Mouse (Mus musculus) 3T3-L1 (cell line): ENCODE results near the gene Setmar.

Experiments
- DNase-seq: peaks from one replicate; pipeline ENCODE4 v3.0.0-alpha.2; 2015; ENCODE audit warnings: low read depth, low spot score

Gene Setmar

DNA sequence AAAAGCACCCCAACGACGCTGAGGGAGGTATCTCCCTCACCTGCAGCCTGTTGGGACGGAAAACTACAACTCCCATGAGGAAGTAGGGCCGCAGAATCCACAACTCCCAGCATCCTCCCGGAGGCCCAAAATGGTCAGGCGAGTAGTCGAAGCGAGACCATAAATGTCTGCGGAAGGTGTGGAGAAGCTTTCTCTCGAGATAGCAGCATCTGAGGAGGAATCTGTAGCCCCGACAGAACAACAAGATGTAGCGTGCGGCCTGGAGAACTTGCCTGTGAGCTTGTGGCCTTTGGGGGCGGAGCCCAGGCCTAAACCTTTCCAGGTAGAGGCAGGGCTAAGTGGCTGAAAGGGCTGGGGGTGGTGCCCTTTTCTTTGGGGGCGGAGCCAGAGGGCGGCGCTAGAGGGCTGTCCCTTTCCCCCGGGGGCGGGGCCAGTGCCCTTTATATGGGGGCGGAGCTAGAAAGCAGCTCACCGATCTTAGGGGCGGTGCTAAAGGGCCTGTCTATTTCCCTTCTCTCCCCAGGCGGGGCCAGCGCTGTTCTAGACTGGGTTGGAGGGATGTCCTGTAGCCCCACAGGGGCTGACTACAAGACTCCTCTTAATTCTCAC lies at the start of gene Setmar:
Setmar (plus strand) TSS at position 128 of the 609 bp plus-strand sequence.
- peak; percentile 97 for DNase-seq

DNA sequence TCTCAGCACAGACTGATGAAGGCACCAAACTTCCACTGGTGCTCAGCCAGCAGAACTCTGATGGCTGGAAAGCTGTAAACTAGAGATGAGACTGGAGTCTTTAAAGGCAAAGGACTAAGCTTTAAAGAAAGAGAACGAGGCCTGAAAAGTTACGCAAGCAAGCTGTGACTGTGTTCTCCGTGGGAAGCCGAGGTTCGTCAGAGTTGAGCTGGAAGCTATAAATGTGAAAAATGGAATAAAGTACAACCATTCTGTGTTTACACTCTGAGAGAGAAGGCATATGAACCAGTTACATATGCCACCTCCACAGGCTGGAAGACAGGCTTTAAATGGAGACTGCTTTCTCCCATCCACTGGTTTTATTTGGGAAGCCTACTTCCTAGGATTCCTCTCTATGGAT lies 43.2 kb upstream of the Setmar start:
- DNase-seq = no peak

DNA sequence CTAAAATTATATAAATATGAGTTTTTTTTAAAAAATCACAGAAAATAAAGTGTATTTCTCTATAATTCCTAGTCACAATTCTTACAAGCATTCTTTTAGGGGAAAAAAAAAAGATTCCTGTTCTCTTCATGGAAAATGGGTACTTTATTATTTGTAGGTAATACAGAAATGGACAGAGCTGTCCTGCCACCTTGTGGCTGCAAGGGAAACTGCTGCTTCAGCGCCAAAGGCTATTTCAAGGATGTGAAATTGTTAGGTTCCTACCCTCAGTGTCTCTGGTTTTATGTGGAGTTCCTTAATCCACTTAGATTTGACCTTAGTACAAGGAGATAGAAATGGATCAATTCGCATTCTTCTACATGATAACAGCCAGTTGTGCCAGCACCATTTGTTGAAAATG lies 9.8 kb upstream of the Setmar start:
- DNase-seq = peak; percentile 72

DNA sequence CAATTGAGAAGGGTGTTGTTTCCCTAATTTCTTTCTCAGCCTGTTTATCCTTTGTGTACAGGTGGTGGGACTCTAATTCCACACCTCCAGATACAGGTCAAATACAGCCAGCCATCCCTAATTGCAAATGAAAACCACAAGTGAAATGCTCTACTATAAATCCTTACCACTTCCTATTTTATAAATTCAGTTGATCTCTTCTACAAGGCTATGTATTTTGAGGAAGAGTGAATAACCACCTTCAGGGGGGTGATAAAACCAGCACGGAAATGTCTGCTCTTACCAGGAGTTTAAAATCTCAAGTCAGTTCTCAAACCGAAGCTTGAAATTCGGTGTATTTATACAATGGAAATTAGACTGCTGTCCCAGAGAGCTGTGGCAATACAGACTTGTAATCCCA lies 8.9 kb upstream of the Setmar start:
- no peak for DNase-seq

DNA sequence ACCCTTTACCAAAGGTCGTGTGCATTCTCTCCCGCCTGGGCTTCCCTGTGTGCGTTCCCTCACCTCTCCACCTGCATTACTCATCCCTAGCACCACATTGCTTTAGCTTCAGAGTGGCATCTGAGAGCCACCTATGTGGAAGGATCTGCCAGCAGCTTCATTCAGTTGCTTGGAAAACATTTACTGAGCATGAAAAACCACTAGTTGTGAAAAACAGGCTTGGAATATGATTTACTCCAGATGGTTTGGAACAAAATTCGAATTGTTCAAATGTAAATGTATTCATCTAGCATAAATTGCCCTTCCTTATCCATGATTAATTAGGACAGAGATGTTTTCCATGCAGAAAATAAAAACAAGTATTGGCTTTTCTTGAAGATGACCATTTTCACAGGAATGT lies 7.5 kb upstream of the Setmar start:
- DNase-seq = no peak

DNA sequence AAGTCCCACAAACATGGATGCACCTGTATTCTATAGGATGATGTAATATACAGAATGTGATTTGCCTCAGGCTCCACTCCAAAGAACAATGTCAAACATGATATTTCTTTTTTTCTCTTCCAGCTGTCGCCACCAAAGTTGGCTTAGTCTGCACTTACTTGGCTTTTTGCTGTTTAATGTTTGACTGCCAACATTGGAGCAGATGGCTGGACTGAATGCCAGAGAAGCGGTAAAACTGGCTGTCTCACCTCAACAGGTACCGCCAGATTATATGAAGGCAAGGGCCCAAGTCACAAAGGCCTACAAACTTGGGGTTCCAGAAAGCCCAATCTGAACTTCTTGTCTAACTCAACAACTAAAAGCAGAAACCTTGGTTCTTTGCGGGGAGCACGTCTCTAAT lies 6.8 kb upstream of the Setmar start:
- no peak for DNase-seq

DNA sequence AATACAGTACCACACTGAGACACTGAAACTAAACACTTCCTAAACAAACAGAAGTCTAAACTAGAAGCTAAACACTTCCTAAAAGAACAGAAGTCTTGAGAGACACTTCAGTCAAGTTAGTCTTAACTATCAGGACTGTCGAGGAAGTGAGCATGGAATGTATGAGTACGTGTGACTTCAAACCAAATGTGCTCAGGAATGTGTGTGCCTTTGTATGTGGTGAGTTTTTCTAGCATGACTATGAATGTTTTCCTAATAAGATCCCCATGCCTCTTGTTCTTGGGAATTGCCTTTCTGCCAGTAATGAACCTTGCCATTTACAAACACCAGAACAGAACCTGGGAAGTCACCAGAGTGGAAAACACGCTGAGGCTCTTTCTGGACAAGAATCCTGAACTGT lies 3.7 kb upstream of the Setmar start:
- DNase-seq = peak; percentile 56

DNA sequence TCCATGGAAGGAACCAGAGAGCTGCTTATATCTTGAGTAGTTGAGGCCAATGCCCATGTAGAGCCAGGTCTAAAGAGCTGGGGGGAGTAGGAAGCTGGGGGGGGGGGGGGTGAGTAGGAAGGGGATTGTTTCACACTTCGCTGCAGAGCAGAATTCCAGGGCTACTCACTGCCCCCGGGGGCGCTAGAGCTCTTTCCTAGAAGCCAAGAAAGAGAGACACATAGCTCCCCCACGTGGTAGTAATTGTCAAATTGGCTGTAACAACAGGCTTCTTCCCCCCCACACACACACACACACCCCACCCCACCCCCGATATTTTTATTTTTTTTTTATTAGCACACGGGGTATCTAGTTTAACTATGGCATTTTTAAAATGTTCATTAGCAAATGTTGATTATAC lies 738 bp downstream of the Setmar start:
- DNase-seq = peak; percentile 96

DNA sequence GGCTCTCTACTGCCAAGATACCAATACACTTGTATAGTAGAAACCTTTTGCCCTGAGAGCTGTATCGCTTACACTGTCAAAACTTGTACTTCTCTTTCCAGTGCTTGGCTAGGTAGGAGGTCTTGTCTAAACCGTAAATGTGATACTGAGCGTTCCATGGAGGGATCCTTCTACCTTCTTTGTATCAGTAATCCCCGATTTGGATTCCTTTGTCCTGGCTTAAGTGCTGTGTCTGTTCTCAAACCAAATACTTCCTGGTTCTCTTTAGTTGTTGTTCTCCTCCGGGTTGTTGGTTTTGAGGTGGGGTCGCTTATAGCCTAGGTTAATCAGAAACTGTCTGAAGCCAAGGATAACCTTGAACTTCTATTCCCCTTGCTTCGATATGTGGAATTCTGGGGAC lies 6.1 kb downstream of the Setmar start:
- no peak for DNase-seq

DNA sequence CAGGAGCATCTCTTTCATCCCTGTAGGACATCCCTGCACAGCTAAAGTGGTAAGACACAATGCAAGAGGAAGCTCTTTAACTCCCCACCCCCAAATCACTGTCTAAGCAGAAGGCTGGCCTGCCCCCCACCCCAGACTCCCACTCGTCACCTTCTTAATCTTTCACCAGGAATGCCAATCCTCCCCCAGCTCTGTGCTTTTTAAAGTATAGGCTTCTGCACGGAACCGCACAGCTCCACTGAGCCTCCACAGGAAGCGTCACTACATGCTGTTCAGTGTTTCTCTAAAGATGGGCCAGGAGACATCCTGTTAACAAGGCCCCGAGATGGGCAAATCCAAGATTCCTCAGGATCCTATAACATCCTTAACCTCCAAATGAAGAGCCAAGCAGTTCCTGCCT lies 8.2 kb downstream of the Setmar start:
- no peak for DNase-seq

DNA sequence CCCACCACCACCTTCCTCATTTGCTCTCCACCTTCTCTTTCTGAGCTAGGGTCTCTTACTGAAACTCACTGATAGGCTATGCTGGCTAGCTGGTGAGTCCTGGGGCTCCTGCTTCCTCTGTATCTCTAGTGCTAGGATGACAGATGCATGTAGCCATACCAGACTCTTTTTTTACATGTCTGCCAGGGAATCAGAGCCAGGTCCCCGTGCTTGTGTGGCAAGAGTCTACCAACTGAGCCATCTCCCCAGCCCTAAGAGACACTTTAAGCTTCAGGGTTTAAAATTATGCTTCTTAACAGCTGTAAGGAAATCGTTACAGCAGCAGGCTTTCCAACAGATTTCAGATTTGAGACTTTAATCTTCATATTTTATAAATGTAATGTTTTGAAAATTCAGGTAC lies 9.1 kb downstream of the Setmar start:
- no peak for DNase-seq

DNA sequence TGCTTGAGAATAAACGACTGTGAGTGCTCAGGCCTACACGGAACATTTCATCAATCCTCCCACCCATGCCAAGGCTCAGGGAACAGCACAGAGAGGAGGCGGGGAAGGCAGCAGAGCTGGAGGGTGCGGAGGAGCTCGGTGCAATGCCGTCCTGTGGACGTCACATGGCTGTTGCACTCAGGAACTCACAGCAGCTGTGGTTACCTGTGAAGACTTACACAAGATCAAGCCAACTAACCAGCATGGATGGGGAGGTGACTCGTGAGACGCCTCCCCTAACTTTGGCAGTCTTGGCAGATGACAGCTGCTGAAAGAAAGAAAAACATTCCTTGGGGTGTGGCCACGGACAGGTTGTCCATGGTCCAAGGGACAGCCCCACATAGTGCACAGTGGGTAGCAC lies 9.8 kb downstream of the Setmar start:
- no peak for DNase-seq

DNA sequence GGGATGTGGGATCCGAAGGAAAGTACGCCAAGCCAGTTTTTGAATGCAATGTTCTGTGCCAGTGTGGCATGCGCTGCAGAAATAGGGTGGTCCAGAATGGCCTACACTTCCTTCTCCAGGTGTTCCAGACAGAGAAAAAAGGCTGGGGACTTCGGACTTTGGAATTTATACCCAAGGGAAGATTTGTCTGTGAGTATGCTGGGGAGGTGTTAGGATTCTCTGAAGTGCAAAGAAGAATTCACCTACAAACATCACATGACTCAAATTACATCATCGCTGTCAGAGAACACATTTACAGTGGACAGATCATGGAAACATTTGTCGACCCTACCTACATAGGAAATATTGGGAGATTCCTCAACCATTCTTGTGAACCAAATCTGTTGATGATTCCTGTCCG lies 11.0 kb downstream of the Setmar start:
- no peak for DNase-seq

DNA sequence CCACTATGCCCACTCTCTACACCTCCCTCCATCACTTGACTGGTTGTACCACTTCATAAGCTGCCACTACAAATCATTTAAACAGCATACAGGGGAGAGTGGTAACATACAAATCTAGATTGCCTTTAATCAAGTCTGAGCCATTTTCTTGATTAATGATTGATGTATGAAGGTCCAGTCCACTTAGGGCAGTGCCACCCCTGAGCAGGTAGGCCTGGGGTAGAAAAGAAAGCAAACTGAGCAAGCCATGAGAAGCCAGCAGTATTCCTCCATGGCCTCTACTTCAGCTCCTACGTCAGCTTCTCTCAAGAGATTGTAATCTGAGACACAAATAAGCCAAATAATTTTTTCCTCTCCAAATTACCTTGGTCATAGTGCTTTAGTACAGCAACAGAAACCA lies 26.5 kb downstream of the Setmar start:
- DNase-seq = no peak

DNA sequence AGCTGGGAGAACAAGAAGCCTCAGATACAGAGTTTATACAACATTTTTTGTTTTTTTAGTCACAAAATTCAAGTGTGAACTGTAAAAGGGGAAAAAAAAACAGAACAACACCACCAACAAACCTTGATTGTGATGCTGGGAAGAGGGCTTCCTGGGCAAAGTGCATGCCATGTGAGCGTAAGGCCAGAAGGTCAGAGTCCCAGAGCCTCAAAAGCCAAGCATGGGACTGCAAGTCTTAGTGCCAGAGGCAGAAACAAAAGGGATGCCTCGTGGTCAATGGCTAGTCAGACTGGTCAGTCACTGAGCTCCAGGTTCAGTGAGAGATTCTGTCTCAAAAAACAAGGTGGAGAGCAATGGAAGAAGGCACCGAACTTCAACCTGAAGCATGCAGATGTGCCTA lies 27.8 kb downstream of the Setmar start:
- no peak for DNase-seq

DNA sequence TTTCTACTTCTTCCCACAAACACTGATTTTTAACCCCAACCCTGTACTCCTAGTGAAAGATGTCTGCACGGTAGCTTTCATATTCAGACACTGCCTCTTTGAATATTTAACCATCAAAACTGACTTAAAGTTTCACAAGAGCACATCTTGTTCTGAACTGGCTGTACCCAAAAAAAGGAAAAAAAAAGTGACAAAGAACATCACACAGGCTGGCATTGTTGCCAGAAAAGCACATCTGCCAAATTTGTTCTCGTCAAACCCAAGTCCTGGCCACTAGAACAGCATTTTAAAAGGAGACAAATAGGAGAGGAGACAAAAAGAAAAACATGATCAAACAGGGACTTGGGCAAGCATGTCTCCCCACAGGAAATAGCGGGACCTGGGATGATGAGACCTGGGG lies 28.6 kb downstream of the Setmar start:
- DNase-seq = no peak

DNA sequence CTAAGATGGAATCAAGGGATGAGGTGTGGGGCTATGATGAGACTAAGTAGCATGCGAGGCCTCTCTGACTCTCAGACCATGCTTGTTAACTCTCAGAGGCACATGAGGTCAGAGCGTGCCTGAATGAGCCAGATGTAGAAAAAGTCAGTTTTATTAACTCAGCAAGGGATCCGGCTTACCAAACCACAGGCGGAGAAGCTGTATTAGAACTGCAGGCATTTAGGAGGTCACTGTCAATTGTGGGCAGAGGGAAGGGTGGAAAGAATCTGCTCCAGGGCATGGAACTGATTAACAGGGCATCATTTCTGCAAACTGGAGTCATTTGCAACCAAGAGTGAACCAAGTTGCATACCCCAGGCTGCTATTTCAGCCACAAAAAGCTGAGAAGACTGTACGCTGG lies 30.6 kb downstream of the Setmar start:
- DNase-seq = peak; percentile 47

DNA sequence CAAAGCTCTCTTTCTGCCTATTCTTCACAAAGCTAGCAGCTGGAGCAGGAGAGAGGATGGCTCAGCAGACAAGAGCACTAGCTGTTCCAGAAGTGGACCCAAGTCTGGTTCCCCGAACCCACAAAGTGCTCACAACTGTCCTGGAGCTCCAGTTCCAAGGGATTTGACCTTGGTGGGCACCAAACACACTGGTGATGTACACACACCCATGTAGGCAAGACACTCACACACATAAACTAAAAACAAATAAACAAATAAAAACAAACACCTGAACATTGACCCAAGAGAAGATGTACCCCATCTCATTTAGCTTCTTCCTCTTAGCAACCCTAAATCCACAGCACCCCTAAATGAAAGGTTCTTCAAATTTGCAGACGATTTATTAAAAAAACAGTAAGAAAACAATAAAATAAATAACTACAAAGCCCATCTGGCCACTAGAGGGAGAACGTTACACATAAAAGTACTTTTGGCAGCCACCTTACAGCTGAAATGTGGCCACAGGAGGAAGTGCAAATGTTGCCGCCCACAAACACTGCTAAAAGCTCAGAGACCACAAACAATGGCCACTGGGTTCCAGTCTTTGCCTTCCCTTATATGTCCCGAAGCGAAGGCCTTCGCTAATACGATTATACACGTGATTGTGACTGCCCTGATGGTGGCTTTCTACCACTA lies 33.5 kb downstream of the Setmar start:
- peak; percentile 96 for DNase-seq

DNA sequence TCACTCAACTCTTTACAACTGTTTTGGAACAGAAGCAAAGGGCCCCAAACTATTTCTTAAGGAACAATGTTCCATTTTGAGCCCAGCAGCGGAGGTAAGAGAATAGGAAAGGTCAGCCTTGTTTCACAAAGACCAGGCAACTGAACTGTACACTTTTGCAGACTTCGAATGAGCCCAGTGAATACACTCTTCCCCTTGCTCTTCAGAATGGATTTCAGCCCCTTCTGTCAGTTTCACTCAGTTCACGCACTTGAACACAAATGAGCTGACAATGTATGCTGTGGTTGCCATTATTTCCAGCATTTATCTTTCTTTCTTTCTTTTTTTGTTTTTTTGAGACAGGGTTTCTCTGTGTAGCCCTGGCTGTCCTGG lies 34.0 kb downstream of the Setmar start:
- DNase-seq = no peak

DNA sequence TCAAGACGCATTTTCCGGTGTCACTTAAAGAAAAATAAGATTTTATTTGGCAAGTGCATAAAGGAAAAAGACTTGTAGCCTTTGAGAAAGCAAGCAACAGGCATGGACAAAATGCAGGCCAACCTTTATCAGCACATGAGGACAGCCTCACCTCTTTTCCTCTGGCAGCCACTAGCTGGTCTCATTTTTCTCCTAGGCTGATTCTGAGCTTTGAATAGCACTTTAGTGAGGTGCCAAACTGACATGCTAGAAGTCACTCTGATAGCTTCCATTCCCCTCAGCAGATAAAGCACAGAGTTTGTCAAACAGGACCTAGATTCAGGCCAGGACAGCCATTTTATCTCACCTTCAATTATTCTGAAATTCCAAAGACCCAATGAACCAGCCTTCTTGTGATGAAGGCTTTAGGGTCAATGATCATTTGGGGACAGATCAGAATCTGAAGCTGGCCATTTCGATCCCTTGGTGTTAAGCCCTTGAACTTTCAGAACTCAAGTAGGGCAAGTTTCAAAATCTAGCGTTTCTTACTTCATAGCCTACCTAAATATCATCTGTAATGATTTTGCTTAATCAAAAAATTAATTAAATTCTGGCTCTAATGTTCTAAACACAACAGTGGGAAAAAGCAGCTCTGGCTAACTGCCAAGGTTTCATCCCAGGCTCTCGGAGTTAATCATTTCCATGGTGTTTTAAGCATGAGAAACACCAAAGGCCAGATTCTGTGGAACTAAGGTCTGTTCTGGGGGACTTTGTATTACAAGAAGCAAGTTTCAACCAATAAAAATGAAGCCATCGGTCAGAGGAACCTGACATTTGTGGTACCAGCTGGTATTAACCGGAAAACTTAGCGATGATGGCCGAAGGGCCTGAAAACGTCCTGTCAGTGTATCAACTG lies 37.3 kb downstream of the Setmar start:
- DNase-seq = no peak

DNA sequence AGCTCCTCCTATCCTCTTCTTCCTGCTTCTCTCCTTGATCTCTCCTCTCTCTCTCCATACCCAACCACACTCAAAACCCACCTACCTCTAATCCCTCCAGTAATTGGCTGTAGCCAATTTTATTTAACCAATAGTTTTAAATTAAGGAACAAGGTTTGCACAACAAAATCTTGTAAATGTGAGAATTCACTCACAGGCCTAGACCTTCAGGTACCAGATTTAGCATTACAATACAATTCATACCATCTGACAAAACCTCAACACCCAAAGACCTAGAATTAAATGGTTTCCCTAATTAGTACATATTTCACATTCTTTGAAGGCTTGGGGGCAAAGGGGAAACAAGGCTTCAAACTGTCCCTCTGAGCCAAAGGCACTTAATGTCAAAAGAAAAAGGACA lies 42.5 kb downstream of the Setmar start:
- DNase-seq = no peak

DNA sequence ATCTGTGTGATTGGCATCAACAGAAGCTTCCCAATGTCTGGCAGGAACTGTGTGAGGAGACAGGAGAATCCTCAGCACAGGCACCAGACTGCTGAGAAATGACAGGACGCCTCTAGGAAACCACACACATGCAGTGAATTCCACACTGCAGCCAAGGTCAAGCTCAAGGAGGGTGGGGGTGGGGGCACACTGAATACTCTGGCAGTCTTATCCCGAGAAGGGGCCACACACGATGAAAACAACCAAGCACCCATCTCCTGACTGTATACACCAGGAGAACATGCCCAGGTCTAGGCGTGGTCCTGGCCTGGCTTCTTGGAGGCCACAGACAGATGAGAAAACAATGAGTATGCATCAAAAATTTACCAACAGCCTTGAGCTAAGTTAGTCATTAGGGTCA lies 45.5 kb downstream of the Setmar start:
- DNase-seq = peak; percentile 26

DNA sequence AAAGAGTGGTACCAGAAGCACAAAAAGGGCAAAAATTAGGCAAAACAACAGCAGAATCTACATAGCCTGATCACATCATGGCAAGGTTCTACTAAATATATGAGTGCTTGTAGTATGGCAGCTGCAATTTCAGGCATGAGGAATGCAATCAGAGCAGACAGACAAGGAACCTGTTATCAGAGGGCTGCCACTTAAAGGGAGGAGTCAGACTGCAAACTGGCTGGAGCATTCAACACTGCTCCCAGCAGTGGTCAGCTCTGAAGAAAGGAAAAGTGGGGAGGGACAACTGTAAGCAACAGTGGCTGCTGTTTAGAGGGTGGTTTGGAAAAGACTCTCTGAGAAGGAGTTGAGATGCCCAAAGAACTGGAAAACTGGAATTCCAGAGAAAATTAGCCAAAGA lies 46.8 kb downstream of the Setmar start:
- DNase-seq = no peak
